Mouse (Mus musculus) Patski (cell line): ENCODE results near the gene Mxra8. TPM values are rescaled to one million over a fixed set of nuclear protein-coding genes. Genes with fewer than 3 reads are reported as not detected.

Source experiments
- ATAC-seq: fragments of 100-300 bp; one replicate; pipeline ENCODE4 v1.8.0; 2021
- CTCF ChIA-PET: fragments of 350-600 bp; sonication (Branson Sonifier 250); formaldehyde crosslinking; loops from one replicate; lab custom pipeline; 2022; ENCODE audit warnings: inconsistent platforms; lab: Charles Lee
- POLR2A ChIA-PET: fragments of 350-600 bp; sonication (Branson Sonifier 250); formaldehyde crosslinking; loops from one replicate; lab custom pipeline; 2022; ENCODE audit warnings: antibody characterized with exemption, inconsistent platforms; lab: Charles Lee
- DNase-seq: peaks from one replicate; pipeline ENCODE4 v3.0.0-alpha.2; 2011; ENCODE audit warnings: low read depth, low spot score
- H3K27me3 ChIP-seq: fragments of 371-371 bp; one replicate; pipeline ENCODE4 v1.5.1; 2021
- CTCF ChIP-seq: fragments of 100-300 bp; IDR thresholded peaks from one replicate; pipeline ENCODE4 v1.5.1; 2021
- in situ Hi-C: fragments of 300-500 bp; cut with MboI; formaldehyde crosslinking; loops from 3 replicates; pipeline ENCODE4 v1.11.1; 2018; ENCODE audit warnings: low pct_unique_long_range_greater_than_20kb, mixed read lengths
- polyA plus RNA-seq: library from polyadenylated mRNA; unstranded; gene quantifications from one replicate; pipeline ENCODE4 v1.2.3, GENCODE M21; 2021

The Mxra8 gene
- polyA plus RNA-seq, 1 experiment from 2014 or later, result 15.4 TPM

DNA sequence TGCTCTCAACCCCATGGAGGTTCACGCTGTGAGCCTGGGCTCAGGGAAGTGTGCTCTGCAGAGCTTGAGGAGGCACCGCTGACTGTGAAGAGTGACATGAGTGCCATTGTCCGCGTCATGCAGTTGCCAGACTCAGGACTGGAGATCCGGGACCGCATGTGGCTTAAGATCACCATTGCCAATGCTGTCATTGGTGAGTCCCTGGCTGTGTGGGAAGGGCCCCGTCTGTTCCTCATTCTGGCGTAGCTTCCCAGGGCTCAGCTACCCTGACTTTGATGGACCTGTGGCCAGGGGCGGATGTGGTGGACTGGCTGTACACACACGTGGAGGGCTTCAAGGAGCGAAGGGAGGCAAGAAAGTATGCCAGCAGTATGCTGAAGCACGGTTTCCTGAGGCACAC is 16.6 kb downstream of the Mxra8 start:
- TF ChIP-seq CTCF, result no peak
- ATAC-seq (no peak), DNase-seq (no peak)
- H3K27me3 ChIP-seq, result no peaks in the 10 kb centered on the region
- ChIA-PET CTCF (no interaction called here), POLR2A (interaction anchor here (0.9 kb wide), 1 partner anchor 22 kb away, joined by 3 read pairs; no protein-coding TSS in a partner anchor)
- in situ Hi-C loops, result no loop called here

DNA sequence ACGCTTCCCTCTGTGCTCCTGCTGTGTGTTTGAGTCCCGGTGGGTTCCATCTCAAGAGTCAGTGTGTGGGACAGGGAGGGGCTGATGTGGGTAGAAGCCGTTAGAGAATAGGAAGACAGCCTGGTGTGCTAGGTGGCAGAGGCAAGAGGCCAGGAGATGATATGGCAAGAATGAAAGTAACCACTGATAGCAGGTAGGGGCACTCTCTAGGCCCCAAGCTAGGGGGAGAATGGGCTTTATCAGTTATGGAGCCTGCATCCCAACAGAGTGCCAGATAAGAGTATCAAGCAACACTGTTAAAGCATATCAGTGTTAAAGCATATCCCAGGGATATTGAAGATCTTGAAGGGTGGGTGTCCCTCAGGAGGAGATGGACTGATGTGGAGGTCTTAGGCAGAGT is 17.4 kb downstream of the Mxra8 start:
- ATAC-seq (no peak), DNase-seq (no peak)
- no peak for TF ChIP-seq CTCF
- in situ Hi-C loops, result no loop called here
- ChIA-PET POLR2A (no interaction called here), CTCF (interaction anchor here (1.0 kb wide), 2 partner anchors 9 to 23 kb away, joined by 3 read pairs; no protein-coding TSS in a partner anchor)
- H3K27me3 ChIP-seq, result no peaks in the 10 kb centered on the region

DNA sequence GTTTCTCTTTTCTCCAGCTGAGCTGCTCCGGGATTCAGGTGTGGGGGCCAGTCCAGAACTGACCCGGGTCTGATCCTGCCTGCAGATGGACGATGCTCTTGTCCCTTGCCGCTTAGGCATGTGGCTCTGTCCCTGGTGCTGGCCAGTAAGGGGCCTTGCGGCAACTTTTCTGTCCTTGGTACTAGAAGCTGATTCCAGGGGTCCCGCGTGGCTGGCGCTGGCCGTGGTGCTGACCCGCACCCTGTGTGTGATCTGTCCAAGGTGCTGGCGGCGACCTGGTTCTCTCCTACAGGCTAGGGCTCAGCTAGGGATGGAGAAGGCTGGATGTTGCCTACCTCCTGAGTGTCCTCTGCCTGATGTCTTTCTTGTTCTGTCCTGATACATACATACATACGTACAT is 19.8 kb downstream of the Mxra8 start:
- ChIA-PET POLR2A (no interaction called here), CTCF (no interaction called here)
- H3K27me3 ChIP-seq, result no peaks in the 10 kb centered on the region
- in situ Hi-C loops, result no loop called here
- DNase-seq, result no peak
- TF ChIP-seq CTCF, result no peak
- no peak for ATAC-seq

DNA sequence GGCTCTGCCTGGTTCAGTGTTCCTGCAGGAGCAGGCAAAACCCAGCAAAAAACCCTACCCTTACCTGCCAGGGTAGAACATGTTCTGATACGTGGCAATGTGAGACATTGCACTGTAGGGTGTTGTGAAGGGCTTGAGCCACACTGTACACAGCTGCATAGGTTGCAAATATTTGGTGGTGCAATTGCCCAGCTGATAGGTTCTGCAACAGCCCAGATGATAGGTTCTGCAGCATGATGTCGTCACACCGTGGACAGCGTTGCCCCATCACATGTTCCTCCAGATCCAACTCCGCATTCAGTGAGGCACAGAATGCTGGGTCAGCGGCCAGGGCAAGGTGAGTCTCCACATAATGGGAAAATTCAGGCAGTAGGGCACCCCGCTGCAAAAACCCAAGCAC is 22.3 kb downstream of the Mxra8 start:
- TF ChIP-seq CTCF, result no peak
- DNase-seq, result no peak
- in situ Hi-C loops, result no loop called here
- ChIA-PET CTCF (no interaction called here), POLR2A (interaction anchor here (0.8 kb wide), 1 partner anchor 14 kb away, joined by 3 read pairs; the partner anchor contains the start of gene Dvl1)
- no peaks in the 10 kb centered on the region for H3K27me3 ChIP-seq
- ATAC-seq, result no peak

DNA sequence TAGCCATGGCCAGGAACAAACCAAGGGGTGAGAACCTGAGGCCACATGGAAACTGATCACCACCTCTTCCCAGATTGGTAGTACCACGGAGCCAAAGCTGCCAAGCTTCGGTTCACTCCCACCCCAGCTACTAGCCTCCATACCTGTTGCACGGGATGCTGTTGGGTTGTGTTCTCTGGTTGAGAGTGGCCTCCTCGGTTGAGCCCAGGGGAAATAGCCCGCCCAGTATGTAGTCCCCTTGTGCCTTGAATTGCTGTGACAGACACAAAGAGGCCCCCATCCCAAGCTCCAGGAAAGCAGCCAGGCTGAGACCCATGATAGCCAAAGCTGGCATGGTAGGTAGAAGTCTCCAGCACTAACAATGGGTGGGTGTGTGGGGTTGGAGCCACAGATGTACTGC is 23.5 kb downstream of the Mxra8 start, which contains the start of gene Tas1r3:
TSS of gene Tas1r3 (minus strand) at position 362 of the 400 bp plus-strand sequence.
- in situ Hi-C loops, result no loop called here
- POLR2A ChIA-PET, result interaction anchor here (1.6 to 1.8 kb wide), 2 partner anchors 11 to 31 kb away, joined by 4 to 7 read pairs; no protein-coding TSS in a partner anchor
- ATAC-seq, result no peak
- TF ChIP-seq CTCF, result no peak
- no peak for DNase-seq
- CTCF ChIA-PET, result interaction anchor here (1.8 kb wide), 1 partner anchor 11 kb away, joined by 5 read pairs; no protein-coding TSS in a partner anchor
- no peaks in the 10 kb centered on the region for H3K27me3 ChIP-seq

DNA sequence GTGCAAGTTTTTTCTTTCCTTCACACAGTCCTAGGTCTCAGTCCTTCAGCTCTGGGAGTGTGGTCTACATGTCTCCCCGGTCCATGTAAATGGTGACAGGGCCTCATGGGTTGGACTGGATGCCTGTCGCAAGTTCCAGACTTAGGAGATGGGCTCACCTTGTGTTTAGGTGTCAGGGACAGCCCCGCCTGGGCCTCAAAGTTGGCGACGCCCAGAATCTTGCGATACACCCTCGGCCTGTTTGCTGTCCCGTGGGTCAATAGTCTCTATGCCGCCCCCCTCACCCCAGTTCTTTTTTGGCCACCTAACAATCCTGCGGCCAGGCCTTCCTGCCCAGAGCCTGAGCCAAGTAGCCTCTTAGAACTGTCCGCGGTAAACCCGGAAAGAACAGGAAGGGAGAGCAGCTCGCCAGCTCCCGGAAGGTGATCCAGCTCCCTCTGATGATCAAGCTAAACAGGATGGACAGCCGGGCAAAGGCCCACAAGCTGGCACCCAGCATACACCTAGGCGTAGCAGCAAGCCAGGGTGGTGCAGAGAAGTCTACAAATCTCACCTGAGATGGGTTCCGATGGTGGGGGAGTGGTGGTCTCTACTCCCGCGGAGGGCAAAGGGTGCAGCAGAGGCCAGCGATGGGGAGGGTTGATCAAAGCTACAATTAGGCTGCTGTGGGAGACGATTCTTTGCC is 29.3 kb downstream of the Mxra8 start:
- in situ Hi-C loops, result loop anchor here (5.0 kb wide), 1 partner anchor 36 kb away; the partner anchor contains the start of gene Aurkaip1
- DNase-seq (no peak), ATAC-seq (peak; percentile 55)
- H3K27me3 ChIP-seq, result no peaks in the 10 kb centered on the region
- ChIA-PET CTCF (interaction anchor here (1.0 kb wide), 1 partner anchor 37 kb away, joined by 3 read pairs; no protein-coding TSS in a partner anchor), POLR2A (interaction anchor here (1.3 kb wide), 1 partner anchor 37 kb away, joined by 4 read pairs; the partner anchor contains the start of gene Aurkaip1)
- TF ChIP-seq CTCF, result no peak

DNA sequence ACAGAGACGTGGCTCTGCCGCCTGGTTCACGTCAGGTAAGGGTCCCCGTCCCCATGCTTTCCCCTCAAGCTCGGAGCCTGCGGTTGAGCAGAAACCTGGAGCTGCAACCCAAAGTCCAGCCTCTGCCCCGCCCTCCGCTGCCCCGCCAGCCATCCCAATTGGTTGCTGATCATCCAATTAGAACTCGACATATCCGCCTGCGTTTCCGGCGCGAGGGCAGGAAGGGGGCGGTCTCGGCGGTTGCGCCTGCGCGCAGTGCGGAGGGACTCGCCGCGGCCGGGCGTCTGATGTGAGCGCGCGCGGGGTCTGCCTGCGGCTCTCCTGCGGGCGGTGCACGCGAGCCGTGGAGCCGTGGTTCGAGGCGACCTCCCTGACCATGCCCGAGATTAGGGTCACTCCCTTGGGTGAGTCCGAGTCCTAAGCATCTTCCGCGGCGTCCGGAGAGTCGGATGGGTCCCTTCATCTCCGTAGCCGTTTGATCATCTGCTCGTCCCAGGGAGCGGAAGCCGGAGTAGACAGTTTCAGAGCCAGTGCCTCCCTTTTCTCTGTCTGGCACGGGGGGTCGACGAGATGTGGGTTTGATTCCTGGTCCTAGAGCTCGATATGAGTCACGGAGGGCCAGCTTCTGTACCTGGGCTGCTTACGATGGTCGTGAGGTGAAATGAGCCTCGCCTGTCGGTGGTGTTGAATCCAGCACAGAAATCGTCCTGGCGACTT is 30.0 kb downstream of the Mxra8 start, which contains the start of the genes Cptp and Ints11:
TSS of gene Cptp (minus strand) at position 124 of the 717 bp plus-strand sequence.
TSS of gene Ints11 (plus strand) at position 230 of the 717 bp plus-strand sequence.
- in situ Hi-C loops, result loop anchor here (5.0 kb wide), 1 partner anchor 37 kb away; the partner anchor contains the start of gene Aurkaip1

DNA sequence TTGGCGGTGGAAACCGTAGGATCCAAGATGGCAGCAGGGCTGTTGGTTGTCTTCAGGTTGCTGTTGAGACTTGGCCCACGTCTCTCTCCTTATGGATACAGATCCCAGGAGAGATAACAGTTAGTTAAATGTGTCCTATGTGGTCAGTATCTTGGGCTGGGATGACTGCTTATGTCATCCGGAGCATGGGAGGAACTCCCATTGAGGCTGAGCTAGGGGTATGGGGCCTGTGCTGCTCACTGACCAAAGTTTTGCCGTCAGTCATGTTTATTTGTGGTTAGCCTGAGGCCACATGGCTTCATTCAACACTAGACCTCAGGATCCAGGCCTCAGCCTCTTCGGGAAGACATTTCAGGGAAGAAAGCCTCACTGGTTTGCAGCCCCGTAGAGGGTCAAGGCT is 31.9 kb downstream of the Mxra8 start:
- ATAC-seq (no peak), DNase-seq (no peak)
- TF ChIP-seq CTCF, result no peak
- in situ Hi-C loops, result no loop called here
- CTCF ChIA-PET, result no interaction called here
- H3K27me3 ChIP-seq, result no peaks in the 10 kb centered on the region
- POLR2A ChIA-PET, result no interaction called here

More for the DNA sequence above, 30.0 kb downstream of the Mxra8 start, which contains the start of the genes Cptp and Ints11:
- ChIA-PET CTCF (interaction anchor here (1.0 kb wide), 1 partner anchor 38 kb away, joined by 3 read pairs; no protein-coding TSS in a partner anchor), POLR2A (interaction anchor here (1.3 kb wide), 1 partner anchor 38 kb away, joined by 4 read pairs; the partner anchor contains the start of gene Aurkaip1)
- DNase-seq, result peak; percentile 34
- ATAC-seq, result peak; percentile 86
- TF ChIP-seq CTCF, result no peak
- H3K27me3 ChIP-seq, result no peaks in the 10 kb centered on the region

DNA sequence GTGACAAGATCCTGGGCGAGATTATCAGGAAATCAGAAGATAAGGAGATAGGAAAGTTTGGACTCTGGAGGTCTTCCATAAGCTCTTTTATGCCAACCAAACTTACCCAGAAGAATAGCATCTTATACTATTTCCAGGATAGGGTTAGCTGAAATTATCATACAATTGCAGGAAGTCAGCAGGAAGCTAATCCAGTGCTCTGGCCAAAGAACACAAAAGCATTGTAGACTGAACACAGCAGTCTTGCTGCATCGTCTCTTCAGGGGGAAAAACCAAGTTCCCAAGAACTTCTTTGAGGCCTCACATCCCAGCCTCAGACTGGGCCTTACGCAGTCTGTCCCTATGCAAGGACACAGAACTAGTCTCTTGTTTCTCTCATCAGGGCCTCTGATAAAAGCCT is 44.1 kb downstream of the Mxra8 start:
- ChIA-PET POLR2A (no interaction called here), CTCF (interaction anchor here (0.9 kb wide), 1 partner anchor 49 kb away, joined by 3 read pairs; no protein-coding TSS in a partner anchor)
- in situ Hi-C loops, result no loop called here
- H3K27me3 ChIP-seq, result no peaks in the 10 kb centered on the region
- ATAC-seq (no peak), DNase-seq (no peak)
- no peak for TF ChIP-seq CTCF

DNA sequence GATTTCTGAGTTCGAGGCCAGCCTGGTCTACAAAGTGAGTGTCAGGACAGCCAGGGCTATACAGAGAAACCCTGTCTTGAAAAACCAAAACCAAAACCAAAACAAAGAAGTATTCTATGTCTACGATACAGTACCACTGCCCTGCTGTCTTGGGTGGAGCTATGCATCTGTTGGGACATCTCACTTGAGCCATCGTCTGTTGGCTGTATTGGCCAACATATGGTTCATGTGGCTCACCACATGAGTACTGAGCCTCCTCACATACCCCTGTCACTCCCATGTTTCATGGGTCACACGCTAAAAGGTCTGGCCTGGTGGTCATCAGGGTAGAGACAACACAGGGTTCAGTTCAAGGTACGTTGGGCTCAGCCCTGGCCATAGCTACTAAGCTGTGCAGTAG is 46.9 kb downstream of the Mxra8 start:
- ChIA-PET POLR2A (interaction anchor here (0.8 kb wide), 1 partner anchor 11 kb away, joined by 3 read pairs; no protein-coding TSS in a partner anchor), CTCF (no interaction called here)
- ATAC-seq, result no peak
- no peaks in the 10 kb centered on the region for H3K27me3 ChIP-seq
- no peak for TF ChIP-seq CTCF
- in situ Hi-C loops, result no loop called here
- no peak for DNase-seq
